Mouse (Mus musculus): Measurements from ENCODE around the gene Ezh1.
"Not testable (repeated sequence)": the region's sequence is repeated elsewhere in the genome, so short reads cannot be mapped to it uniquely, and the experiment has no call there.

DNA sequence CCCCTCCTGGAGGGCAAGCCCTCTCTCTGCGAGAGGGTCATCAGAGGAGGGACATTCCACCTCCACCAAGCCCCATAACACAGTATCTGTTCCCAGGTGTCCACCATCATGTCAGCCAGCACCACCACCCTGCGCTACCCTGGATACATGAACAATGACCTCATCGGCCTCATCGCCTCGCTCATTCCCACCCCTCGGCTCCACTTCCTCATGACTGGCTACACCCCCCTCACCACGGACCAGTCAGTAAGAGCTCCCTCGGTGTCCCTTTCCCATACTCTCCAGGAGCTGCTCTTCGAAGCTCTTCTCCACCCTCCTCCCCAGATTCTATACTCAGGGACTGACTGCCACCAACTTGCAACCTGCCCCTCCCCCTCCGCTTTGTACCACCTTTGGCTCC is 66.1 kb downstream of the Ezh1 start:
- not testable (repeated sequence) for TF ChIP-seq EP300, CTCF (IDR thresholded peaks at IDR 0.05)

Data from lung, postnatal 0 days (tissue).